Mouse (Mus musculus) liver, embryonic 14.5 days (tissue): ENCODE measurements around the gene Zfp219.

ENCODE experiments used
- CTCF ChIP-seq: IDR thresholded peaks from 2 replicates; pipeline ENCODE4 v1.5.1; 2016; ENCODE audit warnings: antibody characterized with exemption, low read depth, control low read depth
- EP300 ChIP-seq: IDR thresholded peaks from 2 replicates; pipeline ENCODE4 v1.6.1; 2016; ENCODE audit warnings: antibody characterized with exemption, low read depth

GRCm38 (mm10) chr14:52009361-52009760 lies 11.2 kb downstream of the Zfp219 start:
- TF ChIP-seq EP300 (no peak), CTCF (no peak)
